Mouse (Mus musculus) hindbrain, embryonic 11.5 days (tissue): ENCODE measurements at regions not wholly inside any gene's neighbourhood (a gene's known extent, or its start where the extent isn't known, plus 50 kb on each side); places are given as distances from the start of the nearest gene placed in this dataset.

Source experiments
- ATAC-seq: fragments of 200-750 bp; cut with Nextera tagmentation; 2 replicates; pipeline ENCODE4 v1.8.0; 2017; ENCODE audit warnings: mild to moderate bottlenecking, moderate TSS enrichment, moderate library complexity; ENCODE audit not compliant: low FRiP score
- DNase-seq: peaks from one replicate; pipeline ENCODE4 v3.0.0-alpha.2; 2015; ENCODE audit warnings: low spot score
- H3K27ac ChIP-seq: fragments of 300-500 bp; sonication (generic); 2 replicates; pipeline ENCODE4 v1.5.1; 2014; ENCODE audit warnings: mild to moderate bottlenecking, low read depth, low read length
- H3K27me3 ChIP-seq: fragments of 300-500 bp; sonication (generic); 2 replicates; pipeline ENCODE4 v1.6.1; 2014; ENCODE audit warnings: mild to moderate bottlenecking, low read length, moderate library complexity, mixed read lengths; ENCODE audit not compliant: control insufficient read depth, insufficient read depth
- H3K36me3 ChIP-seq: fragments of 300-500 bp; sonication (generic); 2 replicates; pipeline ENCODE4 v1.6.1; 2014; ENCODE audit warnings: mild to moderate bottlenecking, low read length, moderate library complexity, mixed read lengths; ENCODE audit not compliant: control insufficient read depth, insufficient read depth
- H3K4me1 ChIP-seq: fragments of 300-500 bp; sonication (generic); replicated peaks from 2 replicates; pipeline ENCODE4 v1.6.1; 2014; ENCODE audit warnings: low read length, mixed read lengths; ENCODE audit not compliant: control insufficient read depth, insufficient read depth
- H3K4me2 ChIP-seq: fragments of 300-500 bp; sonication (generic); replicated peaks from 2 replicates; pipeline ENCODE4 v1.6.1; 2014; ENCODE audit warnings: mild to moderate bottlenecking, low read depth, low read length
- H3K4me3 ChIP-seq: fragments of 300-500 bp; sonication (generic); 2 replicates; pipeline ENCODE4 v1.5.1; 2014; ENCODE audit warnings: low read depth, low read length
- H3K9ac ChIP-seq: fragments of 300-500 bp; sonication (generic); 2 replicates; pipeline ENCODE4 v1.6.1; 2014; ENCODE audit warnings: low read depth, low read length
- H3K9me3 ChIP-seq: fragments of 300-500 bp; sonication (generic); 2 replicates; pipeline ENCODE4 v1.6.1; 2016; ENCODE audit warnings: low read length; ENCODE audit not compliant: control insufficient read depth
- WGBS: fragments of 180-500 bp; shearing (Covaris S2); extraction: QIAGEN DNeasy Blood & Tissue Kit; methylation state at CpG from one replicate; pipeline ENCODE4 v1.1.7; 2014; 5-methylcytosine and 5-hydroxymethylcytosine counted together

GRCm38 (mm10) chr3:120675906-120676305, 495.6 kb downstream of the Rwdd3 start:
- Histone ChIP-seq H3K9me3 (no peaks in the 10 kb centered on the region), H3K27ac (no peak overlapping the region), H3K9ac (no peak overlapping the region), H3K36me3 (no peaks in the 10 kb centered on the region), H3K4me3 (no peak overlapping the region), H3K4me2 (no peak overlapping the region), H3K27me3 (no peaks in the 10 kb centered on the region), H3K4me1 (no peaks in the 10 kb centered on the region)
- ATAC-seq (no peak), DNase-seq (no peak)
- WGBS: 97% methylated on average over 2 of the region's 2 CpGs

- H3K27ac ChIP-seq: no peak overlapping the region
- no peaks in the 10 kb centered on the region for H3K36me3 ChIP-seq
- H3K4me1 ChIP-seq: no peaks in the 10 kb centered on the region
- no peak overlapping the region for H3K4me2 ChIP-seq
- ATAC-seq: no peak
- WGBS: 86% methylated on average over 3 of the region's 3 CpGs
- no peak for DNase-seq
- no peaks in the 10 kb centered on the region for H3K9me3 ChIP-seq
- H3K9ac ChIP-seq: no peak overlapping the region
- H3K27me3 ChIP-seq: no peaks in the 10 kb centered on the region
- H3K4me3 ChIP-seq: no peak overlapping the region
Observed at GRCm38 (mm10) chr3:120668654-120669053, 502.8 kb downstream of the Rwdd3 start.

GRCm38 (mm10) chr3:120662521-120662920, 509.0 kb downstream of the Rwdd3 start:
- no peaks in the 10 kb centered on the region for H3K36me3 ChIP-seq
- WGBS: 96% methylated on average over 4 of the region's 4 CpGs
- no peaks in the 10 kb centered on the region for H3K27me3 ChIP-seq
- no peak overlapping the region for H3K4me3 ChIP-seq
- H3K9ac ChIP-seq: no peak overlapping the region
- DNase-seq (no peak), ATAC-seq (no peak)
- H3K4me1 ChIP-seq: no peaks in the 10 kb centered on the region
- no peak overlapping the region for H3K4me2 ChIP-seq
- H3K27ac ChIP-seq: no peak overlapping the region
- no peaks in the 10 kb centered on the region for H3K9me3 ChIP-seq

DNA sequence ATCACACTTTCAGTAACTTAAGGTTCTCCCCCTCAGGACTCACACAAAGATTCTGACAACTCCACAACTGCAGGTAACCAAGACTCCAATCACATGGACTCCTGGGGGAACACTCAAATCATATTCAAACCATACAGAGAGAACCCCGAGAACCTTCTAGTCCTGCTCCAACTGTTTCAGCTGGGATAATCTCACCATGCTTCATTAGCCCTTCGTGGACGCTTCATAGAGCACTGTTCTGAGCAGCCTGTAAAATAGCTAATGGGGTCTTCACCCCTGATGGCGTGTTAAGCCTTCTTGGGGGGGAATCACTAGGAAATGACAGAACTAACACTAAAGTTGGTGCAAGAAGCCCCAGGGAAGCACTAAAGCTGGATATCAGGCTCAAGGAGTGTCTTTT, 510.7 kb downstream of the Rwdd3 start:
- Histone ChIP-seq H3K4me3 (no peak overlapping the region), H3K4me2 (no peak overlapping the region), H3K27me3 (no peaks in the 10 kb centered on the region), H3K36me3 (no peaks in the 10 kb centered on the region), H3K4me1 (no peaks in the 10 kb centered on the region), H3K9me3 (no peaks in the 10 kb centered on the region), H3K9ac (no peak overlapping the region), H3K27ac (no peak overlapping the region)
- no peak for ATAC-seq
- 78% methylated on average over 4 of the region's 4 CpGs for WGBS
- no peak for DNase-seq

DNA sequence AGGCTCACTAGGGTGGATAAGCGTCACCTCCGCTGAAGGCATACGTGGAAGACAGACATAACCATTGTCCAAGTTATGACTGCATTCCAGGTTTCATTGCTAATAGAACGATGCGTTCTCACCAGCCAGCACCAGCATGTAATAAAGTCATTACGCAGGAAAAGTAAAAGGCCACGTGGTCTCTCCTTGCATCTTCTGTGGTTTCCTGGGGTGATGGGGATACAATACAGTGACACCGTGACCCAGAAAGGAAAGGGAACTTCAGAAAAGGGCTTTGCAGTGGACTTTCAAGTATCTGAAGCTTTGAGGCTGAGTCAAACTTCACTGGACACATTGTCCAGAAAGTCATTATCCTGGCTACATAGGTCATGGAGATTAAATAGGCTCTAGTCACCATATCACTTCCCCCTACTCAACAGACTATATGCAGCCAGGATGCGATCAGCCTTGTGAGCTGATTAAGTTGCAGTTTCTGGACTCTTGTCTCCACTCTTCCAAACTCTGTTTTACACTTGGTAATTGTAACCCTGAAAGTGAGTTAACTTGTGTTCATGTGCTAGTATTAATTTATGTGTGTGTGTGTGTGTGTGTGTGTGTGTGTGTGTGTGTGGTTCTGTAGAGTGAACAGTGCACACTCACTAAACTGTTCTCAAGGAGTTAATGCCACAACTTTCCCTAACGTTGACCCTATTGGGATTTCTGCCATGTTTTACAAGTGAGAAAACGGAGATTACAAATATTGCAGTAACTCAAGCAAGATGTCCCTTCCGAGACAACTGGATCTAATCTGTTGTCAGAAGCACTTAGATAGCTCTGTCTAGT, 522.2 kb downstream of the Rwdd3 start:
- ATAC-seq (peak; percentile 55; the same call in 1 of the 2 replicates), DNase-seq (no peak)
- Histone ChIP-seq H3K9ac (no peak overlapping the region), H3K9me3 (no peaks in the 10 kb centered on the region), H3K27ac (no peak overlapping the region), H3K27me3 (no peaks in the 10 kb centered on the region), H3K4me1 (no peaks in the 10 kb centered on the region), H3K36me3 (no peaks in the 10 kb centered on the region), H3K4me2 (no peak overlapping the region), H3K4me3 (no peak overlapping the region)
- 69% methylated on average over 12 of the region's 12 CpGs for WGBS

DNA sequence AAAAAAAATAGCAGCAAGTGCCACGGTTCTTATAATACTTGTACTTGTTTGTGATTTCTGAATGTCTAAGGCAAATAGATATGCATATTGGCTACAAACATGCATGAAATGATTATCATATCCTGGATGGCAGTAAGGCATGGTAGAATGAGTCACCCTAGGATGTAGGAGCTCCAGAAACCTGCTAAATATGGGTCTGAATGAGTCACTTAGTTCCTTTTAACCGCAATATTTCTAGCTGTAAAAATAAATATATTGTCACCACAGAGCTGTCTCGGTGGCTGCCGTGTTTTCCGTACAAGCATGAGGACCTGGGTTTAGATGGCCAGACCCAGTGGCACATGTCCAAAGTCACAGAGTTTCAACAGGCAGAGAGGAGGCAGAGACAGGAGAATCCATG, 523.1 kb downstream of the Rwdd3 start:
- Histone ChIP-seq H3K4me3 (no peak overlapping the region), H3K36me3 (no peaks in the 10 kb centered on the region), H3K4me2 (no peak overlapping the region), H3K4me1 (no peaks in the 10 kb centered on the region), H3K9ac (no peak overlapping the region), H3K27me3 (no peaks in the 10 kb centered on the region), H3K27ac (no peak overlapping the region), H3K9me3 (no peaks in the 10 kb centered on the region)
- ATAC-seq (no peak), DNase-seq (no peak)
- WGBS: 93% methylated on average over 5 of the region's 5 CpGs

GRCm38 (mm10) chr3:120636669-120637305, 534.7 kb downstream of the Rwdd3 start:
- H3K9me3 ChIP-seq: no peaks in the 10 kb centered on the region
- DNase-seq: no peak
- H3K4me1 ChIP-seq: no peaks in the 10 kb centered on the region
- H3K27ac ChIP-seq: no peak overlapping the region
- 70% methylated on average over 9 of the region's 9 CpGs for WGBS
- no peak overlapping the region for H3K4me3 ChIP-seq
- H3K4me2 ChIP-seq: no peak overlapping the region
- no peak overlapping the region for H3K9ac ChIP-seq
- H3K36me3 ChIP-seq: no peaks in the 10 kb centered on the region
- no peaks in the 10 kb centered on the region for H3K27me3 ChIP-seq
- ATAC-seq: 0 out of 2 replicates have a peak, but pooled peaks have one; percentile 33

DNA sequence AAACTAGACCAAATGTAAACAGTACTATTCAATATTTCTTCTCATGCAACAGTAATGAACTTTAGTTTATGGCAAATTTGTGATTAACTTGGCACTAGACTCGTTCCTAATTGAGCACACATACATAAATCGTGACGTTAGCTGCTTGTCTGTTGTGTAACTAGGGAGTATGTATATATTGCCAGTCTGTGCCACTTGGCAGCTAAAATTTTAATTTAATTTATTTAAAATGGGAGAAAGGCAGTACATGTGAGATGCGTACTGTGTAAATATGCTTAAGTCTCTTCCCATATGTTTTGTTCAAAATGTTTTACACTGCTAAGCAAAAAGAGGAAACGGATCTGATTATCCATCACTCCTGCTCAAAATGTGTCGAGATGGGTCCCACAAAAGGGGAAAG, 553.1 kb downstream of the Rwdd3 start:
- H3K27me3 ChIP-seq: no peaks in the 10 kb centered on the region
- no peaks in the 10 kb centered on the region for H3K9me3 ChIP-seq
- no peak for DNase-seq
- ATAC-seq: no peak
- no peak overlapping the region for H3K4me2 ChIP-seq
- H3K4me3 ChIP-seq: no peak overlapping the region
- H3K36me3 ChIP-seq: no peaks in the 10 kb centered on the region
- H3K4me1 ChIP-seq: no peaks in the 10 kb centered on the region
- 86% methylated on average over 6 of the region's 6 CpGs for WGBS
- H3K27ac ChIP-seq: no peak overlapping the region
- H3K9ac ChIP-seq: no peak overlapping the region

- no peaks in the 10 kb centered on the region for H3K27me3 ChIP-seq
- no peak for ATAC-seq
- H3K27ac ChIP-seq: no peak overlapping the region
- H3K4me2 ChIP-seq: no peak overlapping the region
- H3K9me3 ChIP-seq: no peaks in the 10 kb centered on the region
- H3K4me1 ChIP-seq: no peaks in the 10 kb centered on the region
- no peak for DNase-seq
- WGBS: 97% methylated on average over 1 of the region's 1 CpGs
- H3K36me3 ChIP-seq: no peaks in the 10 kb centered on the region
- no peak overlapping the region for H3K4me3 ChIP-seq
- H3K9ac ChIP-seq: no peak overlapping the region
Observed at GRCm38 (mm10) chr3:120594226-120594625, 577.3 kb downstream of the Rwdd3 start.
